Mouse (Mus musculus) limb, embryonic 11.5 days (tissue): ENCODE data around the gene Pcmt1. TPM values are rescaled to one million over a fixed set of nuclear protein-coding genes. Genes with fewer than 3 reads are reported as not detected.

Source experiments
- ATAC-seq: fragments of 200-750 bp; cut with Nextera tagmentation; 2 replicates; pipeline ENCODE4 v1.8.0; 2017; ENCODE audit warnings: low read depth; ENCODE audit not compliant: insufficient number of reproducible peaks, low FRiP score, low TSS enrichment
- DNase-seq: peaks from one replicate; pipeline ENCODE4 v3.0.0-alpha.2; 2015; ENCODE audit warnings: low spot score
- H3K27ac ChIP-seq: fragments of 300-500 bp; sonication (generic); replicated peaks from 2 replicates; pipeline ENCODE4 v1.5.1; 2014; ENCODE audit warnings: low read depth, mild to moderate bottlenecking, low read length
- H3K27me3 ChIP-seq: fragments of 300-500 bp; sonication (generic); 2 replicates; pipeline ENCODE4 v1.6.1; 2014; ENCODE audit warnings: mild to moderate bottlenecking, low read length, mixed read lengths; ENCODE audit not compliant: control insufficient read depth, insufficient read depth
- H3K36me3 ChIP-seq: fragments of 300-500 bp; sonication (generic); 2 replicates; pipeline ENCODE4 v1.6.1; 2014; ENCODE audit warnings: mild to moderate bottlenecking, low read length, moderate library complexity, mixed read lengths; ENCODE audit not compliant: control insufficient read depth, insufficient read depth
- H3K4me1 ChIP-seq: fragments of 300-500 bp; sonication (generic); 2 replicates; pipeline ENCODE4 v1.6.1; 2014; ENCODE audit warnings: low read length, mixed read lengths; ENCODE audit not compliant: control insufficient read depth, insufficient read depth
- H3K4me2 ChIP-seq: fragments of 300-500 bp; sonication (generic); 2 replicates; pipeline ENCODE4 v1.6.1; 2014; ENCODE audit warnings: low read depth, mild to moderate bottlenecking, moderate library complexity; ENCODE audit not compliant: severe bottlenecking
- H3K4me3 ChIP-seq: fragments of 300-500 bp; sonication (generic); 2 replicates; pipeline ENCODE4 v1.5.1; 2014; ENCODE audit warnings: low read depth, low read length
- H3K9ac ChIP-seq: fragments of 300-500 bp; sonication (generic); 2 replicates; pipeline ENCODE4 v1.6.1; 2014; ENCODE audit warnings: mild to moderate bottlenecking, low read length
- H3K9me3 ChIP-seq: fragments of 300-500 bp; sonication (generic); 2 replicates; pipeline ENCODE4 v1.6.1; 2016; ENCODE audit warnings: low read length; ENCODE audit not compliant: control insufficient read depth
- WGBS: fragments of 180-500 bp; shearing (Covaris S2); extraction: QIAGEN DNeasy Blood & Tissue Kit; methylation state at CpG from one replicate; pipeline ENCODE4 v1.1.7; 2014; 5-methylcytosine and 5-hydroxymethylcytosine counted together
- polyA plus RNA-seq: library from polyadenylated mRNA; unstranded; fragments of >200 nt; fragmentation: Nextera tagmentation; extraction: Ambion mirVana; gene quantifications from 2 replicates; pipeline ENCODE4 v1.2.1, GENCODE M21; 2014

The Pcmt1 gene
- polyA plus RNA-seq, 1 experiment from 2014 or later, result 120 TPM

DNA sequence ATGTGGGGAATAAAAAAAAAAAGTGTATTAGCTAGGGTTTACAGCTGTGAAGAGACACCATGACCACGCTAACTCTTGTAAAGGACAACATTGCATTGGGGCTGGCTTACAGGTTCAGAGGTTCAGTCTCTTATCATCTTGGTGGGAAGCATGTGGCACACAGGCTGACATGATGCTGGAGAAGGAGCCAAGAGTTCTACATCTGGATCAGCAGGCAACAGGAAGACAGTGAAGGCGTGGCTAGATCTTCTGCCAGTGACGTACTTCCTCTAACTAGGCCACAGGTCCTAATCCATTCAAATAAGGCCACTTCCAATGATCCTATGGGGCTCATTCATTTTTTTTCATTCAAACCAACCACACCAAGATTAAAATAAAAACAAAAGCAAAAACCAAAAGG, 19.2 kb upstream of the Pcmt1 start:
- H3K9ac ChIP-seq, result no peak overlapping the region
- ATAC-seq (no peak), DNase-seq (no peak)
- no peaks in the 10 kb centered on the region for H3K4me1 ChIP-seq
- H3K27ac ChIP-seq, result no peak overlapping the region
- 88% methylated on average over 3 of the region's 3 CpGs for WGBS
- no peak overlapping the region for H3K4me2 ChIP-seq
- no peaks in the 10 kb centered on the region for H3K27me3 ChIP-seq
- H3K9me3 ChIP-seq, result no peaks in the 10 kb centered on the region
- peaks cover 19% of the 10 kb centered on the region for H3K36me3 ChIP-seq
- no peak overlapping the region for H3K4me3 ChIP-seq

DNA sequence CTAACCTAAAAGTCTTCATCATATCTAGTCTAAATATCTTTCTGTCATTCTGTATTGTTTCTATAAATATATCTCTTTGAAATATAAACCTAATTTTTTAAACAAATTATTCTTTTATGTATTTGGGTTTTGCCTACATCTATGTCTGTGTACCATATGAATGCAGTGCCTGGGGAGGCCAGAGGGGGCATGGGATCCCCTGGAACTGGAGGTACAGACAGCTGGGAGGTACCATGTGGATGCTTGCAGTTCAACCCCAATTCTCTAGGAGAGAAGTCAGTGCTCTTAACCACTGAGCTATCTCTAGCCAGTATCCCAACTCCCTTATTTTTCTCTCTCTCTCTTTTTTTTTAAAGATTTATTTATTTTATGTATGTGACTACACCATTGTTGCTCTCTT, 14.3 kb upstream of the Pcmt1 start:
- ATAC-seq, result no peak
- Histone ChIP-seq H3K27me3 (no peaks in the 10 kb centered on the region), H3K27ac (no peak overlapping the region), H3K36me3 (peaks cover 20% of the 10 kb centered on the region), H3K4me3 (no peak overlapping the region), H3K4me2 (no peak overlapping the region), H3K9ac (no peak overlapping the region), H3K4me1 (no peaks in the 10 kb centered on the region), H3K9me3 (no peaks in the 10 kb centered on the region)
- no peak for DNase-seq

DNA sequence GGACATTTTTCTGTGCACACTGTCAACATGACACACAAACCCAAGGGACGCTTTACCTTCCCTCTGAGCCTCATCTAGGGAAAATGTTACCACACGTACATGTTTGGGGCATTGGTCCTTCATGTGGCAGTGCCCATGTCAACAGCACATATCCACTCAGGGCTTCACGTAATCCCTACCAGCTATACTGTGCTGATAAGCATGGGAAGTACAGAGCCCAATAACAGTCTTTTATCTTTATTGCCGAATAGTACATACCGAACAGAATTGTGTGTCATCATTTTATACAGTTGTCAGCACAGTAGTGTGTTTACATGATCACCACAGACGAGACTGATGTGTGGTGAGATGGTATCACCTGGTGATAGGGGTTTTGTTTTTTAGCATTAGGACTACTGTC, 6.0 kb upstream of the Pcmt1 start:
- WGBS, result 92% methylated on average over 6 of the region's 6 CpGs
- no peak for ATAC-seq

DNA sequence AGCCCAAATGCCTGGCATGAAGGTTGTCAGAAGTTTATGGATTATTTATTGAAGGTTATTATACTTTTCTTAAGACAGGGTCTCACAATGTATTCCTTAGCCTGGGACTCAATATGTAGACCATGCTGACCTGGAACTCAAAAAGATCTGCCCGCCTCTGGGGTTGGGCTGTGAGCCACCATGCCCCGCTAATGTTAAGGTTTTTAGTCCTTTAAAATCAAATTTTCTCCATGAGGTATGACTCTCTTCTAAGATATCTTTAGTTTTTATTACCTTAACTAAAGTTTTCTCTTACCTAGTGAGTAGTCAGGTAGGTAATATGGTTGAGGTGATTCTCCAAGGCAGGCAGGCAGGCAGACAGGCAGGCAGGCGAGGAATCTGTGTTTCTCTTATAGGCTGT, 1.3 kb upstream of the Pcmt1 start:
- Histone ChIP-seq H3K4me3 (peak overlapping the region; percentile 90), H3K4me2 (peak overlapping the region; percentile 36), H3K9ac (no peak overlapping the region), H3K4me1 (peaks cover 6% of the 10 kb centered on the region; the same call in 1 of the 2 replicates), H3K36me3 (0 out of 2 replicates have a peak, but pooled peaks cover 13% of the 10 kb centered on the region), H3K9me3 (no peaks in the 10 kb centered on the region), H3K27ac (no peak overlapping the region), H3K27me3 (no peaks in the 10 kb centered on the region)
- 63% methylated on average over 3 of the region's 3 CpGs for WGBS
- DNase-seq, result no peak
- ATAC-seq, result no peak

More for the DNA sequence above, 6.0 kb upstream of the Pcmt1 start:
- no peak for DNase-seq
- no peak overlapping the region for H3K9ac ChIP-seq
- H3K27me3 ChIP-seq, result no peaks in the 10 kb centered on the region
- no peak overlapping the region for H3K4me2 ChIP-seq
- no peak overlapping the region for H3K27ac ChIP-seq
- H3K4me3 ChIP-seq, result no peak overlapping the region
- H3K4me1 ChIP-seq, result peaks cover 3% of the 10 kb centered on the region; the same call in 1 of the 2 replicates
- peaks cover 6% of the 10 kb centered on the region for H3K36me3 ChIP-seq
- H3K9me3 ChIP-seq, result no peaks in the 10 kb centered on the region

DNA sequence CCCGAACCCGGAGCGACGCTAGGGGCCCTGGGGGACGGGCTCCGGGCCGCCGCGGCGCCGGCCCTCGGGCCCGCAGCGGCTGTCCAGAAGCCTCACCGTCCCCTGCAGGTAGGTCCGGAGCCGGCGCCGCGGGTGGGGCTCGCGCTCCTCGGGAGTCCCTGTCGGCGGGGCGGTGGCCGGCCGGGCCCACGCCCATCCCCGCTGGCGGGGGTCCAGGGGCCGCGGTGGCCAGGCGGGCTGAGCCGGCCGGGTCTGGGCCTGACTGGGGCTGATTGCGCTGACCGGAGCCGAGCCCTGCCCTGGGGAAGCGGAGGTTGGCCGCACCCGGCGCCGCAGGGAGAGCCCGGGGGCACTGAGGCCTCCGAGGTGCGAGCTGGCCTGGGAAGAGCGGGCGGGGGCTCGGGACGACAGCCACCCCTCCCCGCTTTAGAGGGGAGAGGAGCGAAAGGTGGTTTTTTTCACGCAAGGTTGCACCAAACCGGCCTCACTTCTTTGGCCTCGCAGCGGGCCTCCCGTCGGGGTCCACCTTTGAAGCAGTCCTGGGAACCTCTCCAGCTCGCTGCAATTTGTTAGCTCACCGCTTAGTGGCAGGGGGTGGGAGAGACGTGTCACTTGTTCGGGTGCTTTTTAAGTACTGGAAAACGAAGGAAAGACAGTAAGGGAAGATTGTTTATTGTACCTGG, 548 bp upstream of the Pcmt1 start:
- Histone ChIP-seq H3K36me3 (peaks cover 13% of the 10 kb centered on the region; the same call in 1 of the 2 replicates), H3K27ac (peak overlapping the region; percentile 93), H3K4me1 (peaks cover 6% of the 10 kb centered on the region; the same call in 1 of the 2 replicates), H3K4me2 (peak overlapping the region; percentile 36), H3K9ac (peak overlapping the region; percentile 98), H3K4me3 (peak overlapping the region; percentile 90), H3K9me3 (no peaks in the 10 kb centered on the region), H3K27me3 (no peaks in the 10 kb centered on the region)
- WGBS, result under 1% methylated on average over 57 of the region's 64 CpGs
- ATAC-seq (peak; percentile 79), DNase-seq (peak; percentile 81)

DNA sequence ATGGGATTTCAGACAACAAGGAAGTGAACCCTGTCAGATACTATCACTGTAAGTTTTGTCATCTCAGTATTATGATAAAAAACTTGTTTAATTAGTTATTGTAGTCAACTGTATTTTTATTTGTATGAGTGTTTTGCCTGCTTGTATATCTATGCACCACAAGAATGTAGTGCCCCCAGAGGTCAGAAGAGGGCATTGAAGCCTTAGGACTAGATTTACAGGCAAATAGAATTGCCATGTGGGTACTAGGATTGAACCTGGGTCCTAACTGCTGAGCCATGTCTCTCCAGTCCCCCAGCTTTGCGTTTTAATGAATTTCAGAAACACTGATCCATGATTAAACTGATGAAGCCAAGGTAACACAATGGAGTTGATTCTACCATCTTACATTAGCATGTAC, 7.3 kb downstream of the Pcmt1 start:
- Histone ChIP-seq H3K27ac (no peak overlapping the region), H3K9ac (no peak overlapping the region), H3K4me2 (no peak overlapping the region), H3K9me3 (no peaks in the 10 kb centered on the region), H3K27me3 (no peaks in the 10 kb centered on the region), H3K36me3 (peaks cover 13% of the 10 kb centered on the region; the same call in 1 of the 2 replicates), H3K4me1 (no peaks in the 10 kb centered on the region), H3K4me3 (no peak overlapping the region)
- peak; percentile 24 for DNase-seq
- no peak for ATAC-seq
- WGBS, result 59% methylated on average over 1 of the region's 1 CpGs

DNA sequence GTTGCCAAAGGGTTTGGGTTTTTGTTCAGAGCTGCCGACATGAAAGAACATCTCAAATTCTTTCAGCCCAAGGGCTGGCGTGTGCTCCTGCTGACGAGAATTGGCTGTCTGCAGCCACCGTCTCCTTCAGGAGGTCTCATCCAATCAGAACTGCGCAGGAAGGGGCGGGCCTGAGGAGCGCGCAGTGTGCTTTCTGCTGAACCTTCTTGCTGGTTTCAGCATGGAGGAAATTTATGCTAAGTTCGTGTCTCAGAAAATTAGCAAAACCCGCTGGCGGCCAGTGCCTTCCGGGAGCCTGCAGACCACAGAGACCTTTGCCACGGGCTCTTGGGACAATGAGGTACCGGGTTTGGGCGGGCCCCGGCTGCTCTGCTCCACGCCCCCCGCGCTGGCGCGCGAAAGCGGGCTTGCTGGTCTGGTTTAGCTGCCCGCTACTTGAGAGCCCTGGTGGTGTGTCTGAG, 13.6 kb downstream of the Pcmt1 start, which contains the start of gene Nup43:
Gene Nup43, plus strand, starts transcription at position 162 of the 461 bp plus-strand sequence.
- DNase-seq, result peak; percentile 93
- peak within 1 kb of the TSS; percentile 85 for H3K4me3 ChIP-seq
- WGBS, result 0% methylated on average over 24 of the region's 24 CpGs
- H3K9me3 ChIP-seq, result no peaks in the 10 kb centered on the region
- ATAC-seq, result peak; percentile 84
- peak within 1 kb of the TSS; percentile 52 for H3K4me2 ChIP-seq
- peak within 1 kb of the TSS; percentile 56; the same call in 1 of the 2 replicates for H3K27ac ChIP-seq
- no peaks in the 10 kb centered on the region for H3K27me3 ChIP-seq
- peak within 1 kb of the TSS; percentile 71 for H3K9ac ChIP-seq
- peaks cover 6% of the 10 kb centered on the region; the same call in 1 of the 2 replicates for H3K4me1 ChIP-seq
- H3K36me3 ChIP-seq, result peaks cover 2% of the 10 kb centered on the region; the same call in 1 of the 2 replicates

DNA sequence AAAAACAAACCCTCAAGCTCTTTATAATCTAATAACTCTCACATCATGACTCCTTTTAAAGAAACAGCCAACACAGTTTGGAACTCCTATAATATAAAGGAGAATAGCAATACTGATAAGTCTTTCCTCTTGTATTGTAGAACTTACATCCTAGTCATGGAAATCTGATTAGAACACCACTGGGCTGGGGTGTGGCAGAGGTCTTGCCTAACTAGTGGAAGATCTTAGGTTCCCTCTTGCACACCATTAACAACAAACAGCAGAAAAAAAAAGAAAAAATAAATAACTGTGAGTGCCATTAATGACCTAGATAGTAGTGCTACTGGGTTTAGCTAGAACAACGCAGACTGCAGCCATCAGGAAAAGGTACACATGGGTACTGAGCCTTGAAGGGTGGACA, 16.0 kb downstream of the Pcmt1 start:
- Histone ChIP-seq H3K27me3 (no peaks in the 10 kb centered on the region), H3K27ac (no peak overlapping the region), H3K4me2 (no peak overlapping the region), H3K4me1 (peaks cover 6% of the 10 kb centered on the region; the same call in 1 of the 2 replicates), H3K4me3 (no peak overlapping the region), H3K36me3 (no peaks in the 10 kb centered on the region; the same call in 1 of the 2 replicates), H3K9me3 (no peaks in the 10 kb centered on the region), H3K9ac (no peak overlapping the region)
- ATAC-seq, result no peak
- WGBS, result 88% methylated on average over 1 of the region's 1 CpGs
- no peak for DNase-seq
